Mouse (Mus musculus): ENCODE measurements around the gene Lrrc74a.

Lrrc74a gene

GRCm38 (mm10) chr12:86734319-86734810, at the start of gene Lrrc74a:
Gene Lrrc74a, plus strand, starts transcription at chr12:86734369.
- no peak for DNase-seq (ENCODE audit: low read depth)

DNA sequence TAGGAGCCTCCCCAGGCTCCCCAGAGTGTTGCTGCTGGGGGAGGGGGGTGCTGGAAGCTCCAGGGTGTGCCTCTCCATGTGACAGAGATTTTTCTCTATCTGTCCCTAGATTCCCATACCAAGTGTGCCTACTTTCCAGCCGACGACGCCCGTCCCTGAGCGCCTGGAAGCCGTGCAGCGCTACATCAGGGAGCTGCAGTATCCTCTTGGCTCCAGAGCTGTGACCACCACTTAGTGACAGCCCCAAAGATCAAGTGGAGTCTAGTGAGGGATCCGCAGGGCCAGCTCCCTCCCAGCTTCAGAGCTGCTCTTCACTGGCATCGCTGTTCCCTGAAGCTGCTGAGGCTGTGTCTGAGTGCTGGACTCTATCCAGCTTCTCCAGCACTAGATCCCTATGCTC, 48.9 kb upstream of the Lrrc74a start:
- no peak for DNase-seq (ENCODE audit: low read depth)

DNA sequence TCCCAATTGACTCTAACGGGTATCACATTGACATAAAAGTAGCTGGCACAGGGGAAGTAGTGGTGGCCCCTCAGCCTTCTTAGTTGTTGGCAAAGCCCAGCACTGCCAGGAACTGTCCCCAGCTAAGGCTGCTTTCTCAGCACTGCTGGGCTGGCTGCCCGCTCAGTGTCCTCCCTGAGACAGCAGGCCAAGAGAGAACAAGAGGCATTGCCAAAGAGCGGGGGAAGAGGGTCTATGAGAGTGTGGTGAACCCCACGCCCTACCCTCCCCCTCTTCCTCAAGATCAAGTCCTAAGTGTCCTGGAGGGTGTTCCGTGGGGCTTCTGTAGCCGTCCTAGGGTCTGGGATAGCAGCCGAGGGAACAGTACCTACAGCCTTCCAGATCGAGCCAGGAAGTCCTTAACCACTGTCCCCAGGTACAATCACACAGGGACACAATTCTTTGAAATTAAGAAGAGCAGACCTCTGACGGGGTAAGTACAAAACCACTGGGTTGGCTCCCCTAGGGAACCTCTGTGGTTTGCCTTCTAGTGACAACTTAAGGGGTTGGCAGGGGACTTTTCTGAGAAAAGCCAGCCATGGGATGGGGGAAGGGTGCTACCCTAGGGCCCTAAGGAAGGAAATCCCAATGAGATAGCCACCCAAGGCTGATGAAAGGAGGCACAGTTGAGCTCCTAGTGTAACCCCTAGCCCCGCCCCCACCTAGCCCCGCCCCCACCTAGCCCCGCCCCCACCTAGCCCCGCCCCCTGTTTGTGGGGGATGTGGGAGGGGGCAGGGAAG, 47.4 kb upstream of the Lrrc74a start:
- DNase-seq (ENCODE audit: low read depth): no peak

DNA sequence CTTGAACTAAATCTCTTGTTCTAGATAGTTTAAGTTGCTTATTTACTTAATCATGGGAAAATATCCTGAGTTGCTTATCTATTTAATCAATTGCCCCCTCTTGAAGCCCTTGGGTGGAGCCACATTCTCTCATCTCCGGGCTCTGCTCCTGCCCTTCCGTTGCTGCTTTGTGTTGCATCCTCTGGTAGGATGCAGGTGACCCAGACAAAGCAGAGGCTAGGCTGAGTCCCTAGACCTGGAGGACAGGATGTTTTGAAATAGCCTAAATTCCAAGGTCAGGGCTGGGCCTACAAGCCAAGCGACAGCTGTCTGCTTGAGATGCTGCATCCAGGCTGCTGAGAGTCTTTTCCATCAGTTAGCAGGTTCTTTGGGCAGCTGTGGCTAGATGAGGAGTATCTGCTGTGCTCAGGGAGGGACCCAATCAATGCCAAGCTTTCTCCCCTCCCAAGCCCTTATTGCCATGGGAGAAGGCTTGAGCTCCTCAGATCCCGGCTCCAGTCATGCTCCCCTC, 46.7 kb upstream of the Lrrc74a start:
- no peak for DNase-seq (ENCODE audit: low read depth)

DNA sequence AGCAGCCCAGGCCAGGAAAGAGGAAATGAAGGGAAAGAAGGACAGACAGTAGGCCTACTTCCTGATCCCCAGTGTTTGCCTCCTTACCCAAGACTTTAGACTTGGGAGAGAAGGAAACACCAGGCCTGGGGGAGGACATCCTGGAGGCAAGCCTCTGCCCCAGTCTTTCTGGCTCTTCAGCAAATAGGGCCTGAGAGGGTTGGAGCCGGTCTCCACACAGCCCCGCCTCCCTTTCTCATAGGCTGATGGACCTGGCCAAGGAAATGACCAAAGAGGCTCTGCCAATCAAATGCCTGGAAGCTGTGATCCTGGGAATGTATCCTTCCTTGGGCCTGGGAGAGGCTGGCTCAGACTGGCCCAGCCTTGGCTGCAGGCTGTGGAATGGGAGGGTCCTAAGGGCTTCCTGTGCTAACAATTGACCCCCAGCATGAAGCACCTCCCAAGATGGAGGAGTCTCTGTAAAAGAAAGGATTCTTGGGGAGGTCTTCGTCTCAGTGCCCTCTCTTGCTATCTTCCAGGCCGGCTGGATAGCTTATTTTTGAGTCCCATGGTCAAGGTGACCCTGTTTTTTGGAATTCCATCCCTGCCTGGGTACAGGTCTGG, 46.1 kb upstream of the Lrrc74a start:
- no peak for DNase-seq (ENCODE audit: low read depth)

DNA sequence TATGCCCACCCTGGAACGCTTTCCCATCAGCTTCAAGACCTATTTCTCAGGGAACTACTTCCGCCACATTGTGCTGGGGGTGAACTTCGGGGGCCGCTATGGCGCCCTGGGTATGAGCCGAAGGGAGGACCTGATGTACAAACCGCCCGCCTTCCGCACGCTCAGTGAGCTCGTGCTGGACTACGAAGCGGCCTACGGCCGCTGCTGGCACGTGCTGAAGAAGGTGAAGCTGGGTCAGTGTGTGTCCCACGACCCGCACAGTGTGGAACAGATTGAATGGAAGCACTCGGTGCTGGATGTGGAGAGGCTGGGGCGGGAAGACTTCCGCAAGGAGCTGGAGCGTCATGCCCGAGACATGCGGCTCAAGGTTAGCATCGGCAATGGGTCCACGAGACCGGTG, 45.3 kb upstream of the Lrrc74a start:
- no peak for DNase-seq (ENCODE audit: low read depth)

DNA sequence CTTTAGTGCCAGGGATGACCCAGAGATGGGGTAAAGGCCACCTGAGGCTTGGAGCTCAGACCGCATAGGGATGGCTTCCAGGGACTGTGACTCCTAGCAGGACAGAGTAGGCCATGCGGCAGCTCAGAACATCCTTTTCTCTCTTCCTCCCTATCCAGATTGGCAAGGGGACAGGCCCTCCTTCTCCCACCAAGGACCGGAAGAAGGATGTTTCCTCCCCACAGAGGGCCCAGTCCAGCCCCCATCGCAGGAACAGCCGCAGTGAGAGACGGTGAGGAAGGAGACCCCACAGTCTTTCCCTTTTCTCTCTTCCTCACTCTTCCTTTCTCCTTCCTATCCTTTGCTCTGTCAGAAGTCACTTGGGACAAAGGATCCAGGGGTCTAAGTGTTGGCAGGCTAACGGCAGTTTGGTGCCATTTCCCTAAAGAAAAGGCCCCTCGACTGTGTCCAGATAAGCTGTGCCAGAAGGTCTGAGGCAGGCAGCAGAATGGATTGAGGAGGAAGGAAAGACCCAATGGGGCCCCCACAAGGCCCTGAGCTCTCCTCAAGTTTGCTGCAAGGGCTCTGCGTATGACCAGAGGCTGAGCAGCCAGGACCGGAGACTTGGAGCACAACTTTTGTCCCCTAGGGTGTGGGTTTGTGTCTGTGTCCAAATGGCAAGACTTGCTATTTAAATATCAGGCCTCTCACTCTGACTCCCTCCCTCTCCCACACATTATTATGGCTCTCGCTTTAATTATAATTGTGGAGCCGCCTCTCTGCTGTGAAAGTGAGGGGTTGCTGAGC, 43.3 kb upstream of the Lrrc74a start:
- DNase-seq (ENCODE audit: low read depth): no peak

DNA sequence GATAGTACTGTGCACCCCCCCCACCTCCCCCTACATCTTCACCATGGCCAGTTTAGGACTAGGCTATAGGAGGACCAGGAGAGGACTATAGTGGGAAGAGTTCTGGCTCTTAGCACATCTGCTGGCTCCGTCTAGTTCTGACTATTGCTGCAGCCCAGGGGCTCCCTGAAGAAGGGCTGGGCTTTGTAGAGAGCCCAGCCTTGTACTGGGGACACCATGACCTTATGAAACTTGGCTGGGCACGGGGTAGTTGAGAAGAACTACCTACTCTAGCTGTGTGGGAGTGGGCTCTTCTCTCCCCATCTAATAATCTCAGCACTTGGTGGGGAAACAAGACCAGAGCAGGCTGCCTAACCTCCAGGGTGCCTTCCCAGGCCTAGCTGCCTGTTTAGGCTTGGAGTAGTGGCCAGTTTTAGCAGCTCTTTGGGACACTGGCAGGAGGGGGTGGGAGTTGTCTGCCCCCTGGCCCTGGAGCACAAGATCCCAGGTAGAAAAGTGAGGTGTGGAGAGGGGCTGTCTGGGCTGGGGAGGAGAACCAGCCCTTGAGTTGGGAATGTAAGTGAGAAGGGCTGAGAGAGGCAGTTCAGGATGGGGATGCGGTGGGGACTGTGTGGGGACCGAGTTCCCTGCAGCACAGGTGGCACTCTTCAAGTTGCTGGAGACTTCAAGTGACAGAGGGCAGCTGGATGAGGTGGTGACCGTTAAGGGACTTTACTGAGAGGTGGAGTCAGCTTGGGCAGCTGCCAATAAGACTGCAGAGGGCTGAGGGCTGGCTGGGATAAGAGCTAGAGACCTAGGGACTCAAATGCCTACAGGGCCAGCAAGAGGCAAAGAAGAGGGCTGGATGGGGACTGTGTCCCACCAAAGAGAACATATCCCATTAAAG, 41.5 kb upstream of the Lrrc74a start:
- DNase-seq (ENCODE audit: low read depth): no peak

GRCm38 (mm10) chr12:86693389-86693788, 40.8 kb upstream of the Lrrc74a start:
- no peak for DNase-seq (ENCODE audit: low read depth)

GRCm38 (mm10) chr12:86694441-86694840, 39.7 kb upstream of the Lrrc74a start:
- no peak for DNase-seq (ENCODE audit: low read depth)

GRCm38 (mm10) chr12:86697996-86698395, 36.2 kb upstream of the Lrrc74a start:
- DNase-seq (ENCODE audit: low read depth): no peak

GRCm38 (mm10) chr12:86698537-86698936, 35.6 kb upstream of the Lrrc74a start:
- DNase-seq (ENCODE audit: low read depth): no peak

DNA sequence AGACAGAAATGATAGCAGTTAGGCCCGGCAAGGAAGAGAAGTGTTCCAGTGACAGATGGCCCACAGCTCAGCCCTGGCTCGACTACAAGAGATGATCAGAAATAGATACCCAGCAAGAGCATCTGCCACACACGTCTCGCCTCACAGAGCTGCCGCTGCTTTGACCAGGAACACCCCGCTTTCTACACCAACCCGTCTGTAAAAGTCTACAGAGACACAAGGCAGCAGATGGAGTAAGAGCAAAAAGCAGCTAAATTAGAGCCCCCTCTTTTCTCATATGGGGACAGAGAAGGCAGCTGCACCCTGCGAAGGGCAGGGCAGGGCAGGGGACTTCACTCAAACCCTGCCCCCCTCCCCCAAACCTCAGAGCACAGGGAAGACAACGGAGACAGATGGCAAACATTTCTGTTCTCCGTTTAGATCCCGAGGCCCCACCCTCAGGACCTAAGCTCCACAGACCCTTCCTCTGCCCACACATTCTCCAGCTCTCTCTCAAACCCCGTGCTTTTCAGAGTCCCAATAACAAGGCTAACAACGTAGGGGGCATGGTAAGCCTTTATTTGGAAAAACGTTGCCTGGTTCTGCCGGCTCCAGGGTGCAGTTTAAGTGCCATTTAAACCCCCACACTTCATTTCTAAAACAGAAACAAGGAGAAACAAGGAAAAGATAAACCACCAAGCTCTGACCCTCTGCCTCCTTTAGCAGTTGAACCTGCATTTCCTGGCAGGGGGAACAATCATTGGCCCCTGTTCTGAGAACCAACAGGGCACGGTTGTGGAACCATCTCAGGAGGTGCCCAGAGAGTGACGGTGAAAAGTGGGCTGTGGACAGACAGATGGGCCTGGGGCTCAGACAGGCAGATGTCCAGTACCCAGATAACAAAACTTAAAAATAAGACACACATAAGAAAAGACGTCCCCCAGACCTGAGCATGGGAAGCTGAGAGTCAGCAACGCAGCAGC, 33.9 kb upstream of the Lrrc74a start:
- no peak for DNase-seq (ENCODE audit: low read depth)

- DNase-seq (ENCODE audit: low read depth): no peak
These were observed 33.2 kb upstream of the Lrrc74a start for GRCm38 (mm10) chr12:86700927-86701310.

DNA sequence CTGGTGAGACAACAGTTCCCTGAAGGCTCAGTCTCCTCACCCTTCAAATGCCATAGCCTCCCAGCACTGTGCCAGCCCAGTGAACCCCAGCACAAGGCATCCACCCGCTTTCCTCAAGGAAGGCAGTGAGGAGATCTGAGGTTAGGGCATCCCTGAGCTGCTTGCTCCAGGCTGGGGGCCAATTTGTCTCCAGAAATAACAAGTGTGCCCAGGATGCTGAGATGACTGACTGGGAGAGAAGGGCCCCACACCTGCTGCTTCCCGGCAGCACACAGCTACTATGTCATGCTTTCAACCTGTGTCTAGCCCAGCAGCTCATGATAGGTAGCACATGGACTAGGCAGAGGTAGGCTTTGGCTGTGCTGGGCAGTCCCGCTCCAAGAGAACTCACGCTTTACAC, 32.7 kb upstream of the Lrrc74a start:
- no peak for DNase-seq (ENCODE audit: low read depth)

DNA sequence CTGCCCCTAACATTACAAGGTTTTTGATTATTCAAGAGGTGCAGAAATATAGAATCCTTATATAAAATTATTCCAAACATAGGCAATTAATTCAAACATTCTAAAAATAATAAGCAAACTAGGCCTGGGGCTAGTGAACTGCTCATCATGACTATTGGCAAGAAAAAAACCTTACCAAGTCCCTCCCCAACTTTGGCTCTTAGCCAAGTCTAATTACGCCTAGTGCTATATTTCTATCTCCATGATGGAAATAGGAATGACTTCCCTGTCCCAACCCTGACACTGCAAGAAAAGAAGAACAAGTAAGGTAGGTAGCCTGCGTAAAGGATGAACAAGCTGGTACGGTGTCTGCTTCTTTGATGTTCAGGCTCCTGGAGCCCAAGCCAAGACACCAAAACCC, 31.5 kb upstream of the Lrrc74a start:
- DNase-seq (ENCODE audit: low read depth): no peak

DNA sequence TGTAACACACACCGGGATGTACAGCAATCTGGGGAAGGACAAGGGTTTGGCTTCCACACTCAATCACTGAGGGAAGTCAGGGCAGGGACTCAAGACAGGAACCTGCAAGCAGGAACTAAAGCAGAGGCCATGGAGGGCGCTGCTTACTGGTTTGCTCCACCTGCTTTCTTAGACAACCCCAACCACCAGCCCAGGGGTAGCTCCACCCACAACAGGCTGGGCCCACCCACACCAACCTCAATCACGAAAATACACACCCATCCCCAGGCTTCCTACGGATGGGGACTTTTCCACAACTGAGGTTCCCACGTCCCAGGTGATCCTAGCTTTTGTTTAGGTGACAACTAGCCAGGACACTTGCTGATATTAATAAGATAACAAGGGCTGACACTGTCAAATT, 28.3 kb upstream of the Lrrc74a start:
- no peak for DNase-seq (ENCODE audit: low read depth)

GRCm38 (mm10) chr12:86714026-86714425, 20.1 kb upstream of the Lrrc74a start:
- peak; percentile 45 for DNase-seq (ENCODE audit: low read depth)

DNA sequence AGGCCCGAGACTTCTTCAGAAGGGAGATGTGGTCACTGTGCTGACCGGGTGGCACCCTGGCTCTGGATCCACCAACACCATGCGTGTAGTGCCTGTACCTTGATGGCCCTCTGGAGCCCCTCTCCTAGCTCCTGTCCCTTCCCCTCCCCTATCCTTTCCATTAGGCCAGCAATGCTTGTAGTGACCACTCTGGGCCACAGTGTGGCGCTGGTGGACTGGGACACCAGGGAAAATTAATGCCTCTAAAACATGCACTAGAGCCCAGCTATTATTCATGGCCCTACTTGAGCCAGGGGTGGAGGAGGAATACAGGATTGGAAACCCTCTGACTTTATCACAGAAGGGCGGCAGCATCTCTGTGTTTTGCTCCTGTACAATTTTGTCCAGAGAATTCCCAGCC, 18.8 kb upstream of the Lrrc74a start:
- DNase-seq (ENCODE audit: low read depth): peak; percentile 53

DNA sequence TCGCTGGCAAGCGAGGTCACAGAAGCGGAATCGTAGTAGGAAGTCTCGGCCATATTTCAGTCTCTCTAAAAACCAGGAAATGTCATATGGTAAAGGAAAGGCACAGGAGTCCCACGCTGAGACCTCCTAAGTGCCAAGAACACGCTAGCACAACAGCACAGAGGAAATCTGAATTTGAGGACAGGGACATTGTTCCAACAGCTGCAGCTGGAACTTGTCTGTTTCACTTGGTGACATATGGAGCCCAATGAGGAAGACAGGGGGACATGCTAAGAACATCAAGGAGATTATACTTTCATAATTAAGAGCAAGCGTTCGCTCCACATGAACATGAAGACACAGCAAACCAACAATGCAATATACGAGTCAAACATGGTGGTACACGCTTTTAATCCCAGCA, 17.2 kb upstream of the Lrrc74a start:
- DNase-seq (ENCODE audit: low read depth): no peak
